Mouse (Mus musculus) liver, embryonic 14.5 days (tissue): ENCODE results near the gene Rpusd1. TPM values are rescaled to one million over a fixed set of nuclear protein-coding genes. Genes with fewer than 3 reads are reported as not detected.

Experiments used
- ATAC-seq: fragments of 200-750 bp; cut with Nextera tagmentation; 2 replicates; pipeline ENCODE4 v1.8.0; 2017; ENCODE audit warnings: moderate number of reproducible peaks, mild to moderate bottlenecking, moderate library complexity; ENCODE audit not compliant: insufficient read depth
- DNase-seq, 3 experiments: peaks; one replicate each; pipeline ENCODE4 v3.0.0-alpha.2; 2012 to 2013; ENCODE audit warnings: low read depth in 3 of 3, low spot score in 3 of 3
- H3K27ac ChIP-seq: fragments of 300-500 bp; sonication (generic); 2 replicates; pipeline ENCODE4 v1.5.1; 2014; ENCODE audit warnings: moderate library complexity, mild to moderate bottlenecking, control low read depth, inconsistent platforms
- H3K27me3 ChIP-seq: fragments of 300-500 bp; sonication (generic); 2 replicates; pipeline ENCODE4 v1.6.1; 2014; ENCODE audit warnings: mild to moderate bottlenecking, low read length, moderate library complexity; ENCODE audit not compliant: control insufficient read depth, insufficient read depth
- H3K36me3 ChIP-seq: fragments of 300-500 bp; sonication (generic); replicated peaks from 2 replicates; pipeline ENCODE4 v1.6.1; 2014; ENCODE audit warnings: low read depth; ENCODE audit not compliant: control insufficient read depth, insufficient read depth
- H3K4me1 ChIP-seq, 2 experiments: fragments of 200-500 bp in 1 of 2; fragments of 300-500 bp in 1 of 2; sonication (generic) in 1 of 2; replicated peaks; 2 replicates each; pipeline ENCODE4 v1.6.1; 2012 to 2014; ENCODE audit warnings: antibody characterized with exemption in 1 of 2, inconsistent platforms in 1 of 2, low read length in 1 of 2; ENCODE audit not compliant: control insufficient read depth in 2 of 2, insufficient read depth in 2 of 2
- H3K4me2 ChIP-seq: fragments of 300-500 bp; sonication (generic); 2 replicates; pipeline ENCODE4 v1.6.1; 2014; ENCODE audit warnings: low read depth, mild to moderate bottlenecking, control low read depth, moderate library complexity
- H3K4me3 ChIP-seq, 2 experiments: fragments of 200-500 bp in 1 of 2; fragments of 300-500 bp in 1 of 2; sonication (generic) in 1 of 2; 2 replicates each; pipeline ENCODE4 v1.5.1; 2012 to 2014; ENCODE audit warnings: low read depth in 2 of 2, low read length in 2 of 2, mild to moderate bottlenecking in 2 of 2, control low read depth in 1 of 2, inconsistent platforms in 1 of 2, moderate library complexity in 1 of 2; ENCODE audit not compliant: insufficient read depth in 1 of 2
- H3K9ac ChIP-seq: fragments of 300-500 bp; sonication (generic); replicated peaks from 2 replicates; pipeline ENCODE4 v1.6.1; 2014; ENCODE audit warnings: mild to moderate bottlenecking, control low read depth, moderate library complexity
- H3K9me3 ChIP-seq: fragments of 300-500 bp; sonication (generic); 2 replicates; pipeline ENCODE4 v1.6.1; 2016; ENCODE audit warnings: low read length, mixed read lengths; ENCODE audit not compliant: control insufficient read depth
- CTCF ChIP-seq: IDR thresholded peaks from 2 replicates; pipeline ENCODE4 v1.5.1; 2016; ENCODE audit warnings: antibody characterized with exemption, low read depth, control low read depth
- EP300 ChIP-seq: IDR thresholded peaks from 2 replicates; pipeline ENCODE4 v1.6.1; 2016; ENCODE audit warnings: antibody characterized with exemption, low read depth
- WGBS: fragments of 180-500 bp; shearing (Covaris S2); extraction: QIAGEN DNeasy Blood & Tissue Kit; methylation state at CpG from one replicate; pipeline ENCODE4 v1.1.7; 2014; ENCODE audit not compliant: insufficient replicate concordance; 5-methylcytosine and 5-hydroxymethylcytosine counted together
- polyA plus RNA-seq, 2 experiments: library from polyadenylated mRNA; depleted of rRNA in 1 of 2; stranded (reverse) in 1 of 2; unstranded in 1 of 2; fragments of >200 nt; fragmentation: Nextera tagmentation in 1 of 2; extraction: Ambion mirVana in 1 of 2; gene quantifications; 2 replicates each; pipeline versions ENCODE4 v1.2.1 to v1.2.3; 2012 to 2014

The Rpusd1 gene
- polyA plus RNA-seq, 2 experiments: 6.1 to 9.5 TPM

DNA sequence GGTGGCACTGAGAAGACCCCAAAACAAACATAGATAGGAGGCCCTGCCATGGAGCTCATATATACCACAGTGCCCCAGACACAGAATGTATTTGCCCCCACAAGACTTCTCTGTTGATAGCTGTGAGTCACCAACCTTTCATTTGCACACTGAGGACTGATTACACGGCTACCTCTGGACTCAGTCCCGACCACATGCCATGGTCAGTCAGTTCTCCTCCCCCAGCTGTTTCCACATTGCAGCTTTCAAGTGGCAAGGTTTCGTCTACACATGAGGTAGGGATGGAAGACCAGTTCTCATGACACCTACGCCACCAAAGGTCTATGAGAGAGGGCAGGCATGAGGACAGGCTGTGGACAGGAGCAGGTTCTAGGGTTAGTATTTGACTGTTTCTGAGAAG is 16.3 kb upstream of the Rpusd1 start:
- WGBS: 57% methylated on average over 4 of the region's 4 CpGs
- TF ChIP-seq CTCF: no peak
- TF ChIP-seq EP300: no peak

DNA sequence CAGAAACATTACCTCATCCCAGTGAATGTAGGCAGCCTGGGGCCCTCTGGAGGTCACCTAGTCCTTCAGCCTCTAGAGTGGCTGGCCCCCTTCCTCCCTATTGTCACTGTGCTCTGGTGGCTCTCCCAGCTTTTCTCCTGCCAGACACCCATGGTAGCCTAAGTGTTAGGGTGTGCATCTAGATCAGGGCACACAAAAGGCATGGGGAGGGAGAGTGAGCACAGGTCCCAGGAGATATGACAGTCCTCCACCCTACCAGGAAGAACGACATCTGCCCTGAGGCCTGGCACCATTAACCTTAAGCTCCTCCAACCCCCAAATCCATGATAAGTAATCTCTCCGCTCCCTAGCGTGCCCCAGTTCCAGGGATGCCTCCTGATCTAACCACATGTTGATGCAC is 11.8 kb upstream of the Rpusd1 start:
- Histone ChIP-seq H3K27me3 (peaks cover 18% of the 10 kb centered on the region), H3K4me1 (0 out of 4 replicates have a peak, but pooled peaks cover 0 to 6% of the 10 kb centered on the region in 2 experiments), H3K4me3 (no peak overlapping the region), H3K9me3 (no peaks in the 10 kb centered on the region), H3K36me3 (peaks cover 5% of the 10 kb centered on the region), H3K9ac (no peak overlapping the region), H3K4me2 (no peak overlapping the region), H3K27ac (no peak overlapping the region)
- peak; percentile 12; the same call in 1 of the 2 replicates for ATAC-seq
- no peak for DNase-seq
- TF ChIP-seq EP300 (no peak), CTCF (no peak)
- WGBS: 26% methylated on average over 3 of the region's 3 CpGs

More for the DNA sequence above, 16.3 kb upstream of the Rpusd1 start:
- no peak overlapping the region for H3K4me3 ChIP-seq
- no peak overlapping the region for H3K9ac ChIP-seq
- H3K27me3 ChIP-seq: no peaks in the 10 kb centered on the region; the same call in 1 of the 2 replicates
- H3K4me1 ChIP-seq: 0 out of 4 replicates have a peak, but pooled peaks cover 0 to 6% of the 10 kb centered on the region in 2 experiments
- ATAC-seq (no peak), DNase-seq (no peak)
- H3K9me3 ChIP-seq: no peaks in the 10 kb centered on the region
- no peak overlapping the region for H3K27ac ChIP-seq
- no peaks in the 10 kb centered on the region for H3K36me3 ChIP-seq
- H3K4me2 ChIP-seq: no peak overlapping the region

DNA sequence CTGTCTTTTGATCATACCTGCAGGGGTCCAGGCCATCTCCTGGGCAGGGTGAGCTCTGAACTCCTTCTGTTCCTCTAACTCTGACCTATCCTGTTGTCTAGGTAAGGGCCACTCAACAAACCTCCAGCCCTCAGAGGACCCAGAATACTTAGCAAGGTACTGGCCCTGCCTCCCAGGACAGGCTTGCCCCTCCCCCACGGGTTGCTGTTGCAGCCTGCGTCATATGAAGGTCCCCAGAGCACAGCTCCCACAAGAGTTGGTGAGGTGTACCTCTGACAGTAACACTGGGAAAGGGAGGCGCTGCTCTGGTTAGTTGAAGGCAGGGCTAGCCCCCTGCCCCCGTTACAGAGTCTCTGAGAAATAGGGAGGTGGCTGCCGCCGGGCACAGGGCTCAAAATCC is 11.3 kb upstream of the Rpusd1 start:
- H3K36me3 ChIP-seq: peaks cover 5% of the 10 kb centered on the region
- no peak overlapping the region for H3K4me2 ChIP-seq
- ATAC-seq (no peak), DNase-seq (no peak)
- whole genome bisulfite sequencing: 12% methylated on average over 6 of the region's 6 CpGs
- no peaks in the 10 kb centered on the region for H3K9me3 ChIP-seq
- peaks cover 18% of the 10 kb centered on the region for H3K27me3 ChIP-seq
- TF ChIP-seq EP300 (no peak), CTCF (no peak)
- H3K27ac ChIP-seq: no peak overlapping the region
- no peak overlapping the region for H3K9ac ChIP-seq
- 0 out of 4 replicates have a peak, but pooled peaks cover 0 to 6% of the 10 kb centered on the region in 2 experiments for H3K4me1 ChIP-seq
- no peak overlapping the region for H3K4me3 ChIP-seq

DNA sequence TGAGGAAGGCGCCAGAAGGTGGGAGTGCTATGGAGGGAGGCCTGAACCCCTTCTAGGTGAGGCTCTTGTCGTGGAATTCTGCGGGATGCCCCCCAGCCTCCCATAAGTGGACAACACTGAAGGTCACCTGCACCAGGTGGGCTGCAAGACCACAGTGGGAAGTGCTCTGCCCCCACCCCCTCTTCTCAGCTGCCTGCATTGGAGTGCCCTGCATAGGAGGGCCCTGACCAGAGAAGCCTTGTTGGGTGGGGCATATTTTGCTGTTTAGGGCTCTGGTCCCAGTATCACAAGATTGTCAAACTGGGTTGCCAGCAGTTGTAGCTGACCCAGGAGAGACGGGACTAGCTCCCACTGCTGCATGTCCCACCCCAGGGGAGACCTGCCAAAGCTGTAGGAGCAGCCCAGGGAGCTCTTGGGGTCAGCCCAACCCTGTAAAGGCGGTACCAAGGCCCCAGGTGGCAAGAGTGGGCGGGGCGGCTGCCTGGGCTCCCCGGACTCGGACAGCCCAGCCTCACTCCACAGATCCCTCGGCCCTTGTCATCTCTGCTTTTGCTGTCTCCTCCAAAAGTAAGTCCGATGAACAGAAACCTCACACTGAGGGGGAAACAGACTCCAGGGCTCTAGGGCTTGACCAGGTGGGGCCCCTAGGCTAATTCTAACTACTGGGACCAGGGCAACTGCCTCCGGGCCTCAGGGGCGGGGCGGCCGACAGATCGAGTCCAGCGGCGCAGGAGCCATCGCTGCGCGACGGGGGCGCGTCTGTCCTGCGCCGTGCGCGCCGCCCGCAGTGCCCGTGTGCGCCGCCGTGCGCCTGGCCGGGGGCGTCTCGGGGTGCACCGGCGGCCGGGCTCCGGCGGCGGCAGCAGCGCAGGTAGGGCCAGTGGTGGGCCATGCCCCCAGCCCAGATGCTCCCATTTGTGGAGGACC is 10.5 kb upstream of the Rpusd1 start, which contains the start of gene Gng13:
TSS of gene Gng13 (plus strand) at position 461 of the 927 bp plus-strand sequence.
- Histone ChIP-seq H3K9me3 (no peaks in the 10 kb centered on the region), H3K9ac (no peak within 1 kb of the TSS), H3K4me2 (peak within 1 kb of the TSS; percentile 52), H3K27me3 (peaks cover 18% of the 10 kb centered on the region), H3K36me3 (peaks cover 5% of the 10 kb centered on the region), H3K27ac (no peak within 1 kb of the TSS), H3K4me1 (0 out of 4 replicates have a peak, but pooled peaks cover 0 to 6% of the 10 kb centered on the region in 2 experiments), H3K4me3 (peak within 1 kb of the TSS in 1 of 2 experiments; percentile 2; a peak in 2 of 4 replicates)
- DNase-seq (no peak), ATAC-seq (0 out of 2 replicates have a peak, but pooled peaks have one; percentile 20)
- TF ChIP-seq EP300: no peak
- no peak for TF ChIP-seq CTCF
- 2% methylated on average over 45 of the region's 45 CpGs for WGBS

DNA sequence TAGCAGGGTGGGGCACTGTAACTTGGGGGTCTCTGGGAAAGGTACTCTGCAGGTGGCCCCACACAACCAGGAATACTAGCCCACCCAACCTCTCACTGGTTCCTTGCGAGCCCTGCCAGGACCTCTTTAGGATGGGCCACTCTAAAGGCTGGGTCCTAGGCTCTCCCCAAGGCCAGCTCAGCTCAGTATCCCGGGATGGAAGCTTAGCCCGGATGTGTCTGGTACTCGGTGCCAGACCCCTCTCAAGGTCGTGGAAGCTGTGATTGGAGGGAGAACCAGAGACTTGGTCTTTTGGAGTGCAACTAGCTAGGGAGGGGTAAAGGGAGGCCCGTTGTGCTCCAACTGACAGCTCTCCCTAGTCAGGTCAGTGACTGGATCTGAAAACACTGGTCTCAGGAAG is 9.8 kb upstream of the Rpusd1 start:
- DNase-seq (no peak), ATAC-seq (no peak)
- Histone ChIP-seq H3K4me3 (peak overlapping the region in 1 of 2 experiments; percentile 2; a peak in 1 of 4 replicates), H3K27ac (no peak overlapping the region), H3K9ac (no peak overlapping the region), H3K4me1 (0 out of 4 replicates have a peak, but pooled peaks cover 0 to 6% of the 10 kb centered on the region in 2 experiments), H3K9me3 (no peaks in the 10 kb centered on the region), H3K4me2 (peak overlapping the region; percentile 52), H3K27me3 (peaks cover 18% of the 10 kb centered on the region), H3K36me3 (peaks cover 5% of the 10 kb centered on the region)
- 4% methylated on average over 6 of the region's 6 CpGs for WGBS
- TF ChIP-seq CTCF (no peak), EP300 (no peak)
